Mouse (Mus musculus) forebrain, postnatal 0 days (tissue): ENCODE measurements around the gene Gm28230. TPM values are rescaled to one million over a fixed set of nuclear protein-coding genes. Genes with fewer than 3 reads are reported as not detected.
A peak's percentile ranks its signal among the peaks of the same experiment; 100 is the strongest.

Experiments
- ATAC-seq: fragments of 200-750 bp; cut with Nextera tagmentation; 2 replicates; pipeline ENCODE4 v1.8.0; 2017; ENCODE audit warnings: mild to moderate bottlenecking, moderate library complexity
- DNase-seq: peaks from one replicate; pipeline ENCODE4 v3.0.0-alpha.2; 2015
- H3K27ac ChIP-seq: fragments of 300-500 bp; sonication (generic); 2 replicates; pipeline ENCODE4 v1.5.1; 2014; ENCODE audit warnings: low read depth, mild to moderate bottlenecking, antibody characterized with exemption, low read length, moderate library complexity, mixed read lengths
- H3K27me3 ChIP-seq: fragments of 300-500 bp; sonication (generic); 2 replicates; pipeline ENCODE4 v1.6.1; 2014; ENCODE audit warnings: mild to moderate bottlenecking, low read length, mixed read lengths; ENCODE audit not compliant: insufficient read depth
- H3K36me3 ChIP-seq: fragments of 300-500 bp; sonication (generic); 2 replicates; pipeline ENCODE4 v1.6.1; 2014; ENCODE audit warnings: mild to moderate bottlenecking, moderate library complexity; ENCODE audit not compliant: insufficient read depth
- H3K4me1 ChIP-seq: fragments of 300-500 bp; sonication (generic); 2 replicates; pipeline ENCODE4 v1.6.1; 2014; ENCODE audit warnings: antibody characterized with exemption; ENCODE audit not compliant: insufficient read depth
- H3K4me2 ChIP-seq: fragments of 300-500 bp; sonication (generic); 2 replicates; pipeline ENCODE4 v1.6.1; 2014; ENCODE audit warnings: low read depth, mild to moderate bottlenecking, moderate library complexity
- H3K4me3 ChIP-seq: fragments of 300-500 bp; sonication (generic); 2 replicates; pipeline ENCODE4 v1.5.1; 2014; ENCODE audit warnings: low read depth, low read length, mixed read lengths
- H3K9ac ChIP-seq: fragments of 300-500 bp; sonication (generic); 2 replicates; pipeline ENCODE4 v1.6.1; 2014; ENCODE audit warnings: mild to moderate bottlenecking
- H3K9me3 ChIP-seq: fragments of 300-500 bp; sonication (generic); 2 replicates; pipeline ENCODE4 v1.6.1; 2016; ENCODE audit warnings: low read length
- CTCF ChIP-seq: sonication (generic); IDR thresholded peaks from 2 replicates; pipeline ENCODE4 v1.5.1; 2016; ENCODE audit warnings: antibody characterized with exemption, control low read depth, low read depth
- WGBS: fragments of 180-500 bp; shearing (Covaris S2); extraction: QIAGEN DNeasy Blood & Tissue Kit; methylation state at CpG from one replicate; pipeline ENCODE4 v1.1.7; 2014; 5-methylcytosine and 5-hydroxymethylcytosine counted together
- polyA plus RNA-seq: library from polyadenylated mRNA; unstranded; fragments of >200 nt; fragmentation: Nextera tagmentation; extraction: Ambion mirVana; gene quantifications from 2 replicates; pipeline ENCODE4 v1.2.1, GENCODE M21; 2015
- total RNA-seq: library from RNA; depleted of rRNA; stranded (reverse); fragments of >200 nt; gene quantifications from 2 replicates; pipeline ENCODE4 v1.2.3, GENCODE M21; 2014

Gene Gm28230
- total and polyA plus RNA-seq, 2 experiments from 2014 or later = not detected

- WGBS = 3% methylated on average over 22 of the region's 22 CpGs
- DNase-seq (no peak), ATAC-seq (no peak)
- Histone ChIP-seq H3K27me3 (peaks cover 80% of the 10 kb centered on the region), H3K9me3 (no peaks in the 10 kb centered on the region), H3K4me1 (no peaks in the 10 kb centered on the region), H3K36me3 (no peaks in the 10 kb centered on the region), H3K9ac (no peak overlapping the region), H3K4me3 (no peak overlapping the region), H3K4me2 (no peak overlapping the region), H3K27ac (no peak overlapping the region)
- TF ChIP-seq CTCF = no peak
Observed at GRCm38 (mm10) chr2:74700546-74701112, 25.9 kb upstream of the Gm28230 start.

- 10% methylated on average over 17 of the region's 17 CpGs for WGBS
Observed at GRCm38 (mm10) chr2:74701949-74702819, 24.3 kb upstream of the Gm28230 start.

GRCm38 (mm10) chr2:74702820-74703219, 23.7 kb upstream of the Gm28230 start:
- TF ChIP-seq CTCF = no peak
- DNase-seq (no peak), ATAC-seq (no peak)

More at GRCm38 (mm10) chr2:74701949-74702819, 24.3 kb upstream of the Gm28230 start:
- Histone ChIP-seq H3K27me3 (peaks cover 78% of the 10 kb centered on the region), H3K9ac (no peak overlapping the region), H3K27ac (no peak overlapping the region), H3K4me1 (no peaks in the 10 kb centered on the region), H3K4me3 (no peak overlapping the region), H3K9me3 (no peaks in the 10 kb centered on the region), H3K4me2 (no peak overlapping the region), H3K36me3 (no peaks in the 10 kb centered on the region)
- peak; percentile 58; the same call in 1 of the 2 replicates for ATAC-seq
- DNase-seq = peak; percentile 94
- peak; percentile 91 for TF ChIP-seq CTCF

GRCm38 (mm10) chr2:74703317-74703716, 23.2 kb upstream of the Gm28230 start:
- TF ChIP-seq CTCF = no peak
- no peak for DNase-seq
- H3K4me1 ChIP-seq = no peaks in the 10 kb centered on the region
- no peak overlapping the region for H3K9ac ChIP-seq
- H3K9me3 ChIP-seq = no peaks in the 10 kb centered on the region
- WGBS = 3% methylated on average over 10 of the region's 10 CpGs
- no peak overlapping the region for H3K4me2 ChIP-seq
- no peak overlapping the region for H3K27ac ChIP-seq
- H3K36me3 ChIP-seq = no peaks in the 10 kb centered on the region
- no peak for ATAC-seq
- H3K27me3 ChIP-seq = peaks cover 82% of the 10 kb centered on the region
- no peak overlapping the region for H3K4me3 ChIP-seq

More at GRCm38 (mm10) chr2:74702820-74703219, 23.7 kb upstream of the Gm28230 start:
- H3K4me2 ChIP-seq = no peak overlapping the region
- no peak overlapping the region for H3K4me3 ChIP-seq
- H3K9ac ChIP-seq = no peak overlapping the region
- peaks cover 78% of the 10 kb centered on the region for H3K27me3 ChIP-seq
- 14% methylated on average over 6 of the region's 6 CpGs for WGBS
- H3K9me3 ChIP-seq = no peaks in the 10 kb centered on the region
- H3K4me1 ChIP-seq = no peaks in the 10 kb centered on the region
- H3K27ac ChIP-seq = no peak overlapping the region
- H3K36me3 ChIP-seq = no peaks in the 10 kb centered on the region

GRCm38 (mm10) chr2:74703720-74704392, 22.7 kb upstream of the Gm28230 start:
- Histone ChIP-seq H3K36me3 (no peaks in the 10 kb centered on the region), H3K27ac (no peak overlapping the region), H3K4me1 (no peaks in the 10 kb centered on the region), H3K9ac (no peak overlapping the region), H3K4me3 (no peak overlapping the region), H3K9me3 (no peaks in the 10 kb centered on the region), H3K27me3 (peaks cover 85% of the 10 kb centered on the region), H3K4me2 (no peak overlapping the region)
- no peak for DNase-seq
- no peak for ATAC-seq
- no peak for TF ChIP-seq CTCF
- WGBS = 1% methylated on average over 26 of the region's 26 CpGs

- Histone ChIP-seq H3K4me1 (no peaks in the 10 kb centered on the region), H3K9ac (no peak within 1 kb of the TSS), H3K9me3 (no peaks in the 10 kb centered on the region), H3K27ac (no peak within 1 kb of the TSS), H3K27me3 (peaks cover 85% of the 10 kb centered on the region), H3K4me3 (peak within 1 kb of the TSS; percentile 26), H3K36me3 (no peaks in the 10 kb centered on the region), H3K4me2 (peak within 1 kb of the TSS; percentile 45)
- WGBS = 4% methylated on average over 51 of the region's 52 CpGs
- no peak for TF ChIP-seq CTCF
- no peak for DNase-seq
- no peak for ATAC-seq
Observed at GRCm38 (mm10) chr2:74704393-74704998, 22.0 kb upstream of the Gm28230 start, which contains the start of gene Hoxd8. Gene Hoxd8 (plus strand): TSS chr2:74704615.
